Mouse (Mus musculus) CH12.LX (cell line): Measurements from ENCODE around the gene Dtx3l.

ENCODE experiments used
- CTCF ChIP-seq, 2 experiments: IDR thresholded peaks in 1 of 2; conservative IDR thresholded peaks in 1 of 2; 2 replicates each; pipeline ENCODE4 v1.5.1; 2011 to 2012; ENCODE audit warnings: low read depth in 2 of 2, low read length in 2 of 2, improper control_type of control experiment in 1 of 2, inconsistent platforms in 1 of 2, mild to moderate bottlenecking in 1 of 2, moderate library complexity in 1 of 2
- E2F4 ChIP-seq: IDR thresholded peaks from 2 replicates; pipeline ENCODE4 v1.6.1; 2011; ENCODE audit warnings: low read depth, low read length, improper control_type of control experiment; ENCODE audit not compliant: insufficient replicate concordance
- JUND ChIP-seq: conservative IDR thresholded peaks from 2 replicates; pipeline ENCODE4 v1.6.1; 2011; ENCODE audit warnings: low read depth, low read length, improper control_type of control experiment
- MAX ChIP-seq: IDR thresholded peaks from 2 replicates; pipeline ENCODE4 v1.6.1; 2011; ENCODE audit warnings: low read length, improper control_type of control experiment
- MYC ChIP-seq: IDR thresholded peaks from 2 replicates; pipeline ENCODE4 v1.6.1; 2011; ENCODE audit warnings: low read depth, mild to moderate bottlenecking, improper control_type of control experiment, low read length
- PAX5 ChIP-seq: IDR thresholded peaks from 2 replicates; pipeline ENCODE4 v1.6.1; 2012; ENCODE audit warnings: low read length, inconsistent platforms, mixed read lengths

- no peak for TF ChIP-seq PAX5
- TF ChIP-seq CTCF (conservative IDR thresholded peaks at IDR 0.05 in 1 of 2, IDR thresholded peaks at IDR 0.05 in 1 of 2; ENCODE audit: low read depth in 2 of 2, low read length in 2 of 2), result no peak
- TF ChIP-seq JUND, result no peak
- no peak for TF ChIP-seq E2F4
- TF ChIP-seq MAX, result no peak
- no peak for TF ChIP-seq MYC
Observed at GRCm38 (mm10) chr16:35982506-35982901, 43.6 kb upstream of the Dtx3l start.
